ENCODE assay signal across 10 mouse cellular contexts in the genomic region with DNA sequence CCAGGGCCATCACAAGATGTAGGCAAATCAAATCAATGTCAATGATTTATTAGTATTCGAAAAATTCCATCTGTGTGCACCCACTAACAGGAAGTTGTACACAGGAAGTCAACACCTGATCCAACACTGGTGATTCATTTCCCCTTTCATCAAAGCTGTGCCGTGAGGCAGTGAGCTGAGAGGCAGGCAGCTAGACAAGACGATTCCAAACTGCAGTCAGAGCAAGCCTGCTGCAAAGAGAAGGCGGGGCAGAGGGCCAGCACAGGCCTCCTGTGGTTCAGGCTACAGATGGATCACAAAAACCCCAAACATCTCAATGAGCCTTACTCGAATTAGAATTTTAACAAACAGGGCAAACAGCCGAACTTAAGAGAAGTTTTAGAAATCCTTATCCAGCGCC.
DNase-seq lines count a peak whose midpoint lies in the region; ATAC-seq and TF ChIP-seq lines count a peak whose summit lies in the region.
"Had no signal": no experiment of that assay in that cellular context is flagged by ENCODE, and none has a peak within 500 bp of the region (broad histone marks: within the 10 kb centered on the region; RNA-seq: fewer than 3 reads in every experiment).

No protein-coding gene starts in this region.

- no peak overlapping the region for H3K9ac ChIP-seq in intestine, embryonic 14.5 days (ENCODE audit: low read length)
- no peak overlapping the region for H3K9ac ChIP-seq in intestine, embryonic 16.5 days (ENCODE audit: low read depth, low read length)
- H3K9ac ChIP-seq in hindbrain, postnatal 0 days (replicated peaks; ENCODE audit: low read length), result no peak overlapping the region
- H3K9ac ChIP-seq: heart, embryonic 15.5 days; limb, embryonic 13.5 days had no signal

- no peaks in the 10 kb centered on the region for H3K4me1 ChIP-seq in intestine, embryonic 14.5 days (replicated peaks; ENCODE audit: control insufficient read depth, insufficient read depth, low read length)
- H3K4me1 ChIP-seq in intestine, embryonic 16.5 days (ENCODE audit: control insufficient read depth, insufficient read depth, low read length), result peaks cover 7% of the 10 kb centered on the region; the same call in 1 of the 2 replicates
- no peaks in the 10 kb centered on the region for H3K4me1 ChIP-seq in hindbrain, postnatal 0 days (ENCODE audit: insufficient read depth, low read length)

- ATAC-seq in intestine, embryonic 14.5 days (replicated peaks; ENCODE audit: low FRiP score, low TSS enrichment, low read depth), result no peak
- no peak; the same call in 1 of the 2 replicates for ATAC-seq in intestine, embryonic 16.5 days
- ATAC-seq in hindbrain, postnatal 0 days, result no peak

- no peaks in the 10 kb centered on the region for H3K27me3 ChIP-seq in intestine, embryonic 14.5 days (replicated peaks; ENCODE audit: control insufficient read depth, insufficient read depth, low read length)
- H3K27me3 ChIP-seq in intestine, embryonic 16.5 days (replicated peaks; ENCODE audit: control insufficient read depth, insufficient read depth, low read length), result no peaks in the 10 kb centered on the region
- no peaks in the 10 kb centered on the region for H3K27me3 ChIP-seq in hindbrain, postnatal 0 days (ENCODE audit: insufficient read depth, low read length)
- H3K27me3 ChIP-seq: heart, embryonic 15.5 days; limb, embryonic 13.5 days had no signal

- TF ChIP-seq CTCF in hindbrain, postnatal 0 days (IDR thresholded peaks at IDR 0.05; ENCODE audit: low read depth), result no peak

- 56% methylated on average over 7 of the region's 7 CpGs for WGBS in intestine, embryonic 14.5 days
- WGBS in intestine, embryonic 16.5 days, result 61% methylated on average over 7 of the region's 7 CpGs
- WGBS in hindbrain, postnatal 0 days, result 33% methylated on average over 7 of the region's 7 CpGs

- no peak overlapping the region for H3K4me3 ChIP-seq in intestine, embryonic 14.5 days (ENCODE audit: low read depth, low read length)
- no peak overlapping the region for H3K4me3 ChIP-seq in intestine, embryonic 16.5 days (ENCODE audit: low read length)
- no peak overlapping the region for H3K4me3 ChIP-seq in hindbrain, postnatal 0 days (ENCODE audit: low read length)
- H3K4me3 ChIP-seq: heart, embryonic 15.5 days; limb, embryonic 13.5 days had no signal

- no peaks in the 10 kb centered on the region for H3K9me3 ChIP-seq in intestine, embryonic 14.5 days (ENCODE audit: control insufficient read depth, low read length)
- no peaks in the 10 kb centered on the region for H3K9me3 ChIP-seq in intestine, embryonic 16.5 days (ENCODE audit: control insufficient read depth, low read length)
- H3K9me3 ChIP-seq in hindbrain, postnatal 0 days (ENCODE audit: low read length), result no peaks in the 10 kb centered on the region
- H3K9me3 ChIP-seq: heart, embryonic 15.5 days; limb, embryonic 13.5 days had no signal

- no peak overlapping the region for H3K4me2 ChIP-seq in intestine, embryonic 14.5 days (ENCODE audit: low read length)
- no peak overlapping the region for H3K4me2 ChIP-seq in intestine, embryonic 16.5 days (ENCODE audit: low read depth, low read length)
- H3K4me2 ChIP-seq in hindbrain, postnatal 0 days (ENCODE audit: low read depth, low read length), result no peak overlapping the region
- H3K4me2 ChIP-seq: heart, embryonic 15.5 days; limb, embryonic 13.5 days had no signal

- no peak overlapping the region for H3K27ac ChIP-seq in intestine, embryonic 14.5 days (ENCODE audit: low read depth)
- H3K27ac ChIP-seq in intestine, embryonic 16.5 days (ENCODE audit: low read length), result no peak overlapping the region
- peak overlapping the region; percentile 36; the same call in 1 of the 2 replicates for H3K27ac ChIP-seq in hindbrain, postnatal 0 days
- H3K27ac ChIP-seq: heart, embryonic 15.5 days; limb, embryonic 13.5 days had no signal

- H3K36me3 ChIP-seq in intestine, embryonic 14.5 days (ENCODE audit: control insufficient read depth, insufficient read depth, low read length), result 0 out of 2 replicates have a peak, but pooled peaks cover 5% of the 10 kb centered on the region
- no peaks in the 10 kb centered on the region for H3K36me3 ChIP-seq in intestine, embryonic 16.5 days (ENCODE audit: control insufficient read depth, insufficient read depth, low read length)
- no peaks in the 10 kb centered on the region for H3K36me3 ChIP-seq in hindbrain, postnatal 0 days (ENCODE audit: insufficient read depth, low read length)
- H3K36me3 ChIP-seq: heart, embryonic 15.5 days had no signal

- DNase-seq in intestine, embryonic 14.5 days (ENCODE audit: low spot score), result peak; percentile 41
- peak; percentile 66 for DNase-seq in ES-CJ7 (ENCODE audit: low read depth, low spot score)
- DNase-seq in ZHBTc4 (ENCODE audit: low read depth, low spot score), result peak; percentile 71
- peak; percentile 50 for DNase-seq in hindbrain, postnatal 0 days (ENCODE audit: low spot score)
- no peak for DNase-seq in right cerebral cortex, postnatal 4 days
- DNase-seq in T-cell, adult 2 months (ENCODE audit: low spot score), result no peak
- DNase-seq: cerebellum, adult 9-11 months had no signal

Comparison
In these comparisons a context has a peak if more than half of its experiments do, and no peak if none do; other contexts are left out.
1. DNase-seq: peak in intestine, embryonic 14.5 days (single experiment), ES-CJ7 (single experiment), ZHBTc4 (single experiment) and hindbrain, postnatal 0 days (single experiment); none in right cerebral cortex, postnatal 4 days (single experiment) and T-cell, adult 2 months (single experiment).